Mouse (Mus musculus): ENCODE data around the gene Morf4l1.

Gene Morf4l1

GRCm38 (mm10) chr9:90114567-90115307 is at the start of gene Morf4l1:
Gene Morf4l1, minus strand, starts transcription at chr9:90114774.
- DNase-seq (ENCODE audit: low read depth, low spot score): peak; percentile 99

GRCm38 (mm10) chr9:90163749-90164095 is 49.1 kb upstream of the Morf4l1 start:
- no peak for DNase-seq (ENCODE audit: low read depth, low spot score)

GRCm38 (mm10) chr9:90162926-90163748 is 48.6 kb upstream of the Morf4l1 start, which contains the start of gene Adamts7:
Gene Adamts7, plus strand, starts transcription at chr9:90163069.
- peak; percentile 86 for DNase-seq (ENCODE audit: low read depth, low spot score)

GRCm38 (mm10) chr9:90162243-90162925 is 47.8 kb upstream of the Morf4l1 start:
- peak; percentile 93 for DNase-seq (ENCODE audit: low read depth, low spot score)

- DNase-seq (ENCODE audit: low read depth, low spot score): no peak
Measured at GRCm38 (mm10) chr9:90146869-90147268, 32.3 kb upstream of the Morf4l1 start.

GRCm38 (mm10) chr9:90145788-90146187 is 31.2 kb upstream of the Morf4l1 start:
- no peak for DNase-seq (ENCODE audit: low read depth, low spot score)

GRCm38 (mm10) chr9:90136678-90136965 is 22.0 kb upstream of the Morf4l1 start:
- DNase-seq (ENCODE audit: low read depth, low spot score): no peak

DNA sequence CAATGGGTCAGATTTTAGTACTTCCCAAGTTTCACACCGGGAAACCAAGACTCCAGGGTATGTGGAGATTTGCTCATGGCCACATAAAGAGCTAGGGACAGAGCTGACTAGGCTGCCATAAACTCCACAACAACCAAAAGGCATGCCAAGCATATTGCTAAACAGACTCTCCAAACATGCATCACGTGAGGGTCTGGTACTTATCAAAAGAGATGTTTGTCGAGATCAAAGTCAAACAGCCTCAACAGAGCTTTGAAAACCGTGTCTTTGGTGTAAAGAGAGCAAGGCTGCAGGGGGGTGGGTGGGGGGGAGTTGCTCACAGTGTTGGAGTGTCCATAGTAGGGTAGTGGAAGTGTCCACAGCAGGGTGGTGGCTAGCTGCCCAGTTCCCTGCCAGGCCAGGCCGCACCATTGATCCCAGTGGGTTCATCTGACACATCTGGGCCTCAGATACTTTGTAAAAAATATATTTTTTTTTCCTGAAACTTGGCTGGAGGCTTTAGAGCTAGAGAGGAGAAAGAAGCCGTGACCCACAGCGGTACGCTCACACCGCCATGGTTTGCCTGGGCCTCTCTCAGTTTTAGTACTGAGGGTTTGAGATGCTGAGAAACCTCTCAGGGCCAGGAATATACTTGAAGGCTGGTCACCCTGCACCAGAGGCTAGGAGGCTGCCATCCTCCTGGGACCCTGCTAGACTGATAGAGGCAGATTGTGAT is 21.5 kb upstream of the Morf4l1 start:
- DNase-seq (ENCODE audit: low read depth, low spot score): no peak

DNA sequence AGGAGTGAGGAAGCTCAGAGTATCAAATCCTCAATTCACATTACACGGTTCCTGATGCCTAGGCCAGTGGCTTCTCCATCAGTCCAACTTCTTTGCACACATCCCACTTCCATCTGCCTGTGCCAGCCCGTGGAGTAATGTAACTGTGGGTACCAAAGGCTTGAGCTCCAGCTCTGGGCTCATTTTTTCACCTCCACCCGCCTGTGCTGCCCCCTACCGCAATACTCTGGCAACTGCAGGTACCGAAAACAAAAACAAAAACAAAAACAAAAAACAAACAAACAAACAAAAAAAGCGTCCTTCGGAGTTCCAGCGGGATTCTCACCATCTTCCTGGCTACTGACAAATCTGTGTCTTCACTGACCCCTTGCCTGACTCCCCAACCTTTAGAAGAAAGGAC is 20.9 kb upstream of the Morf4l1 start:
- DNase-seq (ENCODE audit: low read depth, low spot score): peak; percentile 41

- peak; percentile 89 for DNase-seq (ENCODE audit: low read depth, low spot score)
Measured at GRCm38 (mm10) chr9:90133562-90134355, 19.2 kb upstream of the Morf4l1 start.

DNA sequence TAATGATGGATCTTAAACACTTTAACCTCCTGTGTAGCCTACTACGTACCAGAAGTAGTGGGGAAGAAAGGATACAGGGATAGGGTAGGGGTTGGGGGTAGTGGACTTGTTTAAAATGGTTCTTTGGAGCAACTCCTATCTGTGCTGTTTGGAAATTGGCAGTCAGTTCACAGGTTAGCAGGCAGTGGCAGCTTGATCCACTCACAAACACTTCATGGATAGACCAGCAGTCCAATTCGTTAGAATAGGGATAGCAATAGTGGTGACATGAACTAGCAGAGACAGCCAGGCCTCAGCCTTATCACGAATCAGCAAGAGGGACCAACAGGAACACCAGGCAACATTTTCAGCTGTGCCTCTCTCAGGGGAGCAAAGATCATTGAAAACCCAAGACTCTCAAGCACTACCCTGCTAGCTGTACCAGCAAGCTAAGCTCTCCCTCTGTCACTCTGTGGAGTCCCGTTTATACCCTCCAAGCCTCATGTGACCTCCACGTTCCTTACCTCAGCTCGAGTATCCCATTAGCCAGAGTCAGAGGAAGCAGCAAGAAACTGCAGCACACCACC is 14.1 kb upstream of the Morf4l1 start:
- DNase-seq (ENCODE audit: low read depth, low spot score): no peak

DNA sequence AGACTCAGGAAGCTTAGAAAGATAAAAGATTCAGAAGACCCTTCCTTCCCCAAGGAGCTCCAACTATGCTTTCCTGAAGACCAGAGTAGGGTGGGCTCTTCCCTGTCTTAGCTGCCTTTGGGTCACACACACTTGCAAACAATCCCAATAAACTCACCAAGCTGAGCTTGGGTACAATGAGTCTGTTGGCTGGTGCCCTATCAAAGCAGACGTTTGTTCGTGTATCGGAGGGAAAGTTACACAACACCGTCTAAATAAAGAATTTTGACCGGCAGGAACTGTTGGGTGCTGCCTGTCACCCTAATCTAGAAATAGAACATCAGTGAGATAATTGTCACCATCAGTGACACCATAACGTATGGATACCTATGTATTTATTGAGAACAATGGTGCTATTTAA is 12.6 kb upstream of the Morf4l1 start:
- no peak for DNase-seq (ENCODE audit: low read depth, low spot score)

GRCm38 (mm10) chr9:90126260-90127010 is 11.9 kb upstream of the Morf4l1 start:
- DNase-seq (ENCODE audit: low read depth, low spot score): peak; percentile 94

DNA sequence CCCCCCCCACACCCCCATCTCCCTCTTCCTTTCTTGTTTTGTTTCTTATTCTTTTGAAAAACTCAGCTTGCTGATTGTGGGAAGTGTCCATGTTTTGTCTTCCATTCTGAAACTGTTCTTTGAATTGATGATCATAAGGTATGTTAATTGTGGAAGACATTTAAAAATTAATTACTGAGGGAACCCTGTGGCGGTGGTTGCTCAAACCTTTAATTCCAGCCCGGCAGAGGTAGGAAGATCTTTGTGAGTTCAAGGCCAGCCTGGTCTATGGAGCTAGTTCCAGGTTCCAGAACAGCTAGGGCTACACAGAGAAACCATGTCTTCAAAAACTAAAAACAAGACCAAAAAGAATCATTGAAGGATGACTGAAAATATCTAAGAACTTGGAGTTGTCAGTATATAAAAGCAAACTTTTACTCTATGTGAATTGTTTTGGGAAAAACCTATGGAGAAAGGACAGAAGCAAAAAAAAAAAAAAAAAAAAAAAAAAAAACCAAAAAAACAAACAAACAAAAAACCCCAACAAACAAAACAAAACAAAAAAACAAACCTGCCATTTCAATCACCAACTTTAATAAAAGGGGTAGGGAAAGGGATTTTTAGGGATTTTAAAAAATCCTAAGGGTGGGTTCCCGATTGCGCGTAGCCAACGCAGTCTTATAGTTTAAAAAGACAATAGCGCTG is 11.0 kb upstream of the Morf4l1 start:
- peak; percentile 56 for DNase-seq (ENCODE audit: low read depth, low spot score)

GRCm38 (mm10) chr9:90124873-90125245 is 10.3 kb upstream of the Morf4l1 start:
- no peak for DNase-seq (ENCODE audit: low read depth, low spot score)

DNA sequence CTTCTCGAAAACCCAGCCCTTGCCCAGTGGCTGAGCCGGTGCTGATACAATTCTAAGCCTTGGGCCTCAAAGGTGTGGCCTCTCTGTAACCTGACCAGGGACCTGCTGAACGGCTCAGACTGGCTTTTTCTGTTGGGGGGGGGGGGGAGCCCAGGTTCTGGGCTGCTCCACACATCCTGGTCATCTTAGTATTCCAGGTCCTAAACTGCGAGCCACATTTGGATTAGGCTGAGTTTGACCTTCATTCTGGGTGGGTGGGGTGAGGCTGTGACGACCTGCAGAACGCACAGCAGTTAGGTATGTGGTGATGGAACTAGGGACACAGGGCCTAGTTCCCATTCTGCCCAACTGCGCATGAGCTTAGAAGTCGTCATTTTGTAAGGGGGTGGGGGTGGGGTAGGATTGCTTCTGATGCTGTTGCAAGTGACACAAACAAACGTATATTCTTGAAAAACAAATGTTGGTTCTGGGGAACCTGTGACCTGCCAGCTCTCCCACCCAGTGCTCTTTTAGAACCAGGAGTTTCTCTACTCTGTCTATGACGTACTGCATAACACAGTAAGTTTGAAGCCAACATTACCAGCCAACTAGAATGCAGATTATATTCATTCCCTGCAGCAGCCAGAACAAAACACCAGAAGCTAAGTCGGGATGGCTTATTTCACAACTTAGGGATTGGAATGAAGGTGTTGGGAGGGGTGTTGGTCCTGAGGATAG is 9.7 kb upstream of the Morf4l1 start:
- peak; percentile 77 for DNase-seq (ENCODE audit: low read depth, low spot score)

DNA sequence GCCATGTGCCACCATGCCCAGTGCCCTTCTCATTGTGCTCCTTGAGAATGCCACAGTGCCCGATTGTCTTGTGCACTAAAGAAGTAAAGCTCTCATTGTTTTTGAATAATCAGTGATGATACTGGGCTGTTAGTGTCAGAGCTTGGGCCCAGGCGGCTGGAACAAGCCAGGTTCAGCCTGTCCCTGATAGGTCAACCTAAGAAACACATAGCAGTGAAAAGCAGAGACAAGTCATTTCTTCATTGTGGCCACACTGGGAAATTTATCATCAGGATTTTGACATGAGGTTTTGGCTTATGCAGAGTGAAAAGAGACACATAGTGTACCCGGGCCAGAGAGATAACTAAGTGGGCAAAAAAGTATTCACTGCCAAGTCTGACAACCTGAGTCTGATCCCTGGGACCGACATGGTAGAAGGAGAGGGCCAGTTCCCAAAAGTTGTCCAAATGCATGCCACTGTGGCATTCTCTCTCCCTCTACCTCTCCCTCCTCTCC is 7.7 kb upstream of the Morf4l1 start:
- DNase-seq (ENCODE audit: low read depth, low spot score): no peak

DNA sequence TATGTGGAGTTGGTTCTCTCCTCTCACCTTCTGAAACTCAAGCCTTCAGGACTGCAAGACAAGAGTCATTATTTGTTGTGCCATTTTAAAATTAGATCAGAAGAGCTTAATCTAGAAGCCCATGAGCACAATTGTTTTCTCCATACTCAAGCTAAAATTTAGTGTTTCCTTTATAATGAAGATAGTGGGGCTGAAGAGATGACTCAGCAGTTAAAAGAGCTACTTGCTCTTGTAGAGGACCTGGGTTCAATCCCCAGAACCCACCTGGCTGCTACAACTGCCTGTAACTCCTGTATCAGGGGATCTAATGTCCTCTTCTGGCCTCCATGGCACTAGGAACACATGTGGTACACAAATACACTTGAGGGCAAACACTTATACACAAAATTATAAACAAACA is 2.7 kb upstream of the Morf4l1 start:
- DNase-seq (ENCODE audit: low read depth, low spot score): no peak

- DNase-seq (ENCODE audit: low read depth, low spot score): no peak
Measured at GRCm38 (mm10) chr9:90115308-90115700, 730 bp upstream of the Morf4l1 start.

Measured in ZHBTc4 (cell line).